Mouse (Mus musculus) megakaryocyte, adult 5-6 weeks (primary cell): ENCODE measurements around the gene Cpsf4. TPM values are rescaled to one million over a fixed set of nuclear protein-coding genes. Genes with fewer than 3 reads are reported as not detected.
"Not testable (repeated sequence)": the region's sequence is repeated elsewhere in the genome, so short reads cannot be mapped to it uniquely, and the experiment has no call there.

ENCODE experiments used
- ATAC-seq: 2 replicates; pipeline ENCODE4 v1.8.0; 2016; ENCODE audit warnings: mild to moderate bottlenecking, inconsistent platforms; ENCODE audit not compliant: poor library complexity, severe bottlenecking
- total RNA-seq, 2 experiments: library from RNA; stranded (forward) in 1 of 2; stranded (reverse) in 1 of 2; fragments of 153-499, 151-499 nt in 1 of 2; fragments of 221-1000, 200-1000 nt in 1 of 2; gene quantifications; 2 replicates each; pipeline versions ENCODE4 v1.2.3 to v1.2.4; 2015 to 2017

The Cpsf4 gene
- total RNA-seq, 2 experiments from 2014 or later: 17.0 to 34.0 TPM

DNA sequence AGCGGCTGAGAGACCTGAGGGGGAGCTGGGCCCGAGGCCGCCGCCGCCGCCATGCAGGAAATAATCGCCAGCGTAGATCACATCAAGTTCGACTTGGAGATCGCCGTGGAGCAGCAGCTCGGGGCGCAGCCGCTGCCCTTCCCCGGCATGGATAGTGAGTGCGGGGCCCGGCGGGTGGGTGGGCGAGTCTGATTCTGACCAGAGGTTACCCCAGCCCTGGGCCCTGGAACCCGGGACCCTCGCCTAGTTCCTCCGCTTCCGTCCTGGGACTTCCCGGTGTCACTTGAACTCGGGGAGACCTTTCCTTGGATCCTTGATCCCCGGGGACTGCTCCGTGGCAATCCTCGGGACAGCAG lies 271 bp downstream of the Cpsf4 start:
- no peak for ATAC-seq

DNA sequence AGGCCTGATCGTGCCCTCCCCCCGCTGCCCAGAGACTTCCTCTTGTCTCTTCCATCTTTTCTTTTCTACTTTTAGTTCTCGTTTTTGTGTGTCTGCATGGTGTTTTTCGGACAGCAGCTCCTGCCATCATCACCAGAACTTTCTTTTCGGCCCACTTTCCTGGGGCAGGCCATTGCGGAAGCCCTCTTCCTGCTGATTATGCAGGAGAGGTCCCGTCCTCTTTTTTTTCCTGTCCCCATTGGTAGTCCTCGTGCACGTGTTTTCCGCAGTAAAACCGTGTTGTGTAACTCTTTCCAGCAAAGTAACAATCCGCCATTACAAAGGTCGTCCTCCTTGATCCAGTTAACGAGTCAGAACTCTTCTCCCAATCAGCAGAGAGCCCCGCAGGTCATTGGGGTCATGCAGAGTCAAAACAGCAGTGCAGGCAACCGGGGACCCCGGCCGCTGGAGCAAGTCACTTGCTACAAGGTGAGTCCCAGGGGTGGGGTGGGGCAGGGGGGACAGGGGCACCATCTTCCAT lies 11.5 kb downstream of the Cpsf4 start:
- peak; percentile 34; the same call in 1 of the 2 replicates for ATAC-seq

DNA sequence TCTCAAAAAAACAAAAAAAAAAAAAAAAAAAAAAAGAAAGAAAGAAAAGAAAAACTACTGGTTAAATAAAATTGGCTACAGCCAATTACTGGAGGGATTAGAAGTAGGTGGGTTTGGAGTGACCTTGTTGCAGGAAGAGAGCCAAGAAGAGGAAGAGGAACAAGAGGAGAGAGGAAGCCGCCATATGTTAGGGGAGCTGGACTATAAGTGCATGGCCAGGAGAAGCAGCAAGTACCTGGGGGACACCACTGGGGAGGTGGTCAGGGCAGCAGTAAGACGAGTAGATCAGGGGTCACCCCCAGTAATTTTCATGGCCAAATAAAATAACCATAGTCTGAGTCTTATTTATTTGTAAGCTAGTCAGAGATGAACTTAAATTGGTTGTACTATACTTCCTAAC lies 18.2 kb downstream of the Cpsf4 start:
- 0 out of 2 replicates have a peak, but pooled peaks have one; percentile 28 for ATAC-seq

DNA sequence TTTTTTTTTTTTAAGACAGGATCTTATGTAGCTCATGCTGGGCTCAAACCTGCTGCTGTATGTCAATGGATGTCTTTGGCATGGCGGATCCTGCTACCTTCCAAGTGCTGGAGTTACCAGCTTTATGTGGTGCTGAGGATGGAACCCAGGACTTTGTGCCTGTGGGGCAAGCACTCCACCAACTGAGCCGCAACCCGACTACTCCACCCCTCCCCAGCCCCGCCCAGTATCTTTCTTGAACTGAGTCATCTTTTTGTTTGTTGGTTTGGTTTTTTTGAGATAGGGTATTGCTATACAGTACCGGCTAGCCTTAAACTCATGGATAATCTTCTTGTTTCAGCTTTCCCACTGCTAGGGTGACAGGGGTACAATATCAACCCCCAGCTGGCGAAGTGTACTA lies 22.4 kb downstream of the Cpsf4 start:
- ATAC-seq: no peak

DNA sequence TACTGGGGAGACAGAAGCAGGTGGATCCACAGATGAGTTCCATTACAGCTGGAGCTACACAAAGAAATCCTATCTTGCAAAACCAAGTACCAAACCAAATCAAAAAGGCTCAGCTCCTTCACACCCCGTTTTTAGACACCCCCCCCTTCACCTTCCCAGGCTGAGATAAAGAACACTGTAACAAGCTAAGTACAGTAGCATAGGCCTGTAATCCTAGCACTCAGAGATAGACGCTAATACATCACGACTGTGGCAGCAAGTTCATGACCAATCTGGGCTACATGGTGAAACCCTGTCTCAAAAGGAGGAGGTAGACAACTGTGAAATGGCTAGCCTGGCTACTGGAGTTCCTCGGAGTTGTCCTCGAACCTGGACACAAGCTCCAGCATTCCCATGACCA lies 23.4 kb downstream of the Cpsf4 start:
- no peak for ATAC-seq

DNA sequence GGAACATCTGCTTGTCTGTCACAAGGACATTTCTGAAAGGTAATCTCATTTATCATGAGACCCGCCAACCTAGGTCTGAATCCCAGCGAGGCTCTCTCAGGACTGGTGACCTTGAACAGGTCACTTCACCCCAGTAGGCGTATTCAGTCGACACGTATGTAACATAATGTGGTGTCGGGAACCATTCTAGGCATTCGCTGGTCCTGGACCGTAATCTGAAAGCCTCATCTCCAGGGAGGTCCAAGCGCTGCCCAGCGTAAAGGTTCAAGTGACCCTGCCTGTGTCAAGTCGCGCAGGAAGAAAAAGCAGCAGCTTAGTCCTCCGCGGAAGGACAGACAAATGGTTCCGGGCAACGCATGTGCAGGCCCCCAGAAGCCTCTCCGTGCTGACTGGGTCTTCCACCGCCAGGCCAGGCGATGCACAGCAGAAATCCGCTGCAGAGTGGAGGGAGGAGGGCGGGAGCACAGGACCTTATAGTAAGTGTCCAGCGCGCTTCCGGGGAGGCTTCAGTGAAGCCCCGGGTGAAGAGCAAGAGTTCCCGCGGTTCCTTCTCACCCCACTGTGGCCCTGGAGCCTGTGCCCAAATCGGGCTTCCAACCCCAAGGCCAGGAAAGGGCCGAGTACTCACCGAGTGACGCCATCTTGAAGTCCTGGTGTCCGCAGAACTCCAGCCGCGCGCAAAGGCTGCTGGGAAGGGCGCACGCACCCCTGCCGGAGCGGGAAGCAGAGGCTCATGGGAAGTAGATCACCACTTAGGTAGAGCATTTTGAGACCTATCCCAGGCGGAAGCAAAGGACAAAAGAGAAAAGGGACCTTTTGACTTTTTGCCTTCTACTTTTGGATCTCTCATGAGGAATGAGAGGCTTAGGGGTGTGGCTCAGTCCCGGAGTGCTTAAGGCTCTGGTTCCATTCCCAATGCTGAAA lies 24.1 kb downstream of the Cpsf4 start:
- peak; percentile 99 for ATAC-seq

DNA sequence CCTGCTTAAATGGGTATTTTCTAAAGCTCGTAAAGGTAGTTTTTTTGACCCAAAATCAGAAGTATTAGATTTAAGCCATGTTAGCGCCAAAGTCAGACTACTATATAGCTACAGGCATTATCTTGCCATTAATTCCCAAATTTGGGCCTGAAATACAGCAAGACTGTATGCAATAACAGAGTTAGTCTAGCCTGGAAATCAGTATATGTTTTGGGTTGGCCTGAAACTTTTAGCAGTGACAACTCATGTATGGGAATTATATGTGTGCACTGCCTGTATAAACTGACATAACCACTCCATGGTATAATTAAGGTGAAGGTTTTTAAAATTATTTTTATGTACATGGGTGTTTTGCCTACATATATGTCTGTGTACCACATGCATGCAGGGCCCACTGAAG lies 24.9 kb downstream of the Cpsf4 start, which contains the start of gene Atp5j2:
Atp5j2 (minus strand) TSS at position 101 of the 400 bp plus-strand sequence.
- ATAC-seq: no peak

DNA sequence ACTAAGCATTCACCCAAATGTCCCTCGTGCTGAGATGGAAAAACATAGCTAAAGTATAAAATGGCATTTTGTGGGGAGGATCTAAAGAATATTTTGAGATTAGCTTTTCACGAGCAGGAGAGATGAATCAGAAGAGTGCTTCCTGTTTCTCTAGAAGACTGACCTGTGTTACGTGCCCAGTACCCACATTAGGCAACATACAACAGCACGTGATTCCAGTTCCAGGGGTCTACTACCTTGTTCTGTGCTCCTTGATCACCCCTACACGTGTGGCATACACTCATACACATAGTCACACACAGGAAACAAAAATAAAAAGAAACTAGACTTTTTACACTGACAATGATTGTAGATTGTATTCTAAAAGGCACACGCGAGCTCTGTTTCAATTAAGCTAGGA lies 33.4 kb downstream of the Cpsf4 start:
- no peak for ATAC-seq

DNA sequence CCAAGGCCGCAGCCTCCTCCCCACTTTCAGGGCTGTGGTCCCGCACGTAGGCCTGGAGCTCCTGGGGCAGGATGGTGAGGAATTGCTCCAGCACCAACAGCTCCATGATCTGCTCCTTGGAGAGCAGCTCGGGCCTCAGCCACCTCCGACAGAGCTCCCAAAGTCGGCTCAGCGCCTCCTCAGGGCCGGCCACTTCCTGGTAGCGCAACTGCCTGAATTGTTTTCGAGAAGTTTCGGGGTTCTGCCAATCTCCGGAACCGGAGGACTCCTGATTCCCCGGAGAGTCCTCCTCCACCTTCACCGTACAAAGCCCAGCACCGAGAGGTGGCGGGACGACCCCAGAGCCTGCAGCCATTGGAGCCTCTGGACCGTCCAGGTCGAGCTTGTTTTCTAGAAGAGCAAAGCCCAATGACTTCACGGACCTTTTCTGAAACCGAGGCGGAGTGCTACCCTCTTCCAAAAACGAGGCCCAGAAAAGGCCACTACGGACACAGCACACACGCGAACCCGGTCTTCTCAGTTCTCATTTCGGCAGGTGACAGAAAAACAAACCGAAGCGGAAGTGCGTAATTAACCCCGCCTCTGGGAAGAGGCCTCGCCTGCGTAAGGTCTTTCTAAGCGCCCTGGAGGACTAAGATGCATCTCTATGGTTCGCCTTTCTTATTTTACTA lies 34.4 kb downstream of the Cpsf4 start, which contains the start of gene Zkscan14:
Zkscan14 (minus strand) TSS at position 548 of the 671 bp plus-strand sequence.
- ATAC-seq: peak; percentile 74

DNA sequence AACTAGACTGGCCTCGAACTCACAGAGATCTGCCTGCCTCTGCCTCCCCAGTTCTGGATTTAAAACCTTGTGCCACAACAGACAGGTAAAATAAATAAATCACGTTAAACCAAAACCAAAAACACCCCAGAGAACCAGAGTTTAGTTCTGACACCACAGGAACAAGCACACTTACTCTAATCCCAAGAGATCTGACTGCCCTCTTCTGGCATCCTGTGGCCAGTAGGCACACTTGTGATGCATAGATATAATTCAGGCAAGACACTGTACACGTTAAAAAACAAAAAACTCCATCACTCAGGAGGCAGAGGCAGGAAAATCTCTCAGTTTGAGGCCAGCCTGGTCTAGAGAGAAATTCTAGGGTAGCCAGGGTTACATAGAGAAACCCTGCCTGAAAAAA lies 35.4 kb downstream of the Cpsf4 start:
- no peak for ATAC-seq

DNA sequence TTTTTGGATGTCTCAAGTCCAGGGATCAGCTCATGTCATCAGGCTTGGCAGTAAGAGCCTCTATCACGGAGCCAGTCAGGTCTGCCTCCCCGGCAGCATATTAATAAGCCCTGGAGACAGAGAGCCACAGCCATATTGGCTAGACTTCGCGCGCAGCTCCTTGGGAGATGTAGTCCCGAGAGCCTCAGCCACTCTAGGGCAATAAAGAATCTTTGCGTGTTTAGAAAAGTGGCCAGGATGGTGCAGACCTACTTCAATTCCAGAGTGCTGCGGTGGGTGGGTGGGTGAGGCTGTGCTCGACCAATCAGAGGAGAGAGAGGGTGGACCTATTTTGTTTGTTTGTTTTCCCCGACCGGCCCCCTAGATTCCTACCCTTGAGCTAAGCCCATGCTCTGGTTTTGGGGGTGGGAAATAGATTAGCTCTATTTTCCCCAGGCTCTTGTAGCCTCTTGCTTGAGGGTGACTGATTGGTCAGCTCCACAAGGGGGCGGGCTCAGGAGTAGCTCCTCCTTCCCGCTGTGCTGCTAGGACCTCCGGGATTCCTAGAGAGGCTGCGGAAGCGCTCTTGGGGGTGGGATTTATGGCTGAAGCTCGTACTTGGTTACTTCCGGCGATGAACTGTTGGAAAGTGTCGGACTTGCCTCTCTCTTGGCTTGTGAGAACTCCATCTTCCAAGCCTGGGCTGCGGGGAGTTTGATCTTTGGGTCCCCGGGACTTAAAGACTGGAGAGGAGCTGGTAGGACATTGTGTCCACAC lies 37.1 kb downstream of the Cpsf4 start, which contains the start of gene Zkscan5:
Zkscan5 (plus strand) TSS at position 627 of the 756 bp plus-strand sequence.
- peak; percentile 80 for ATAC-seq

DNA sequence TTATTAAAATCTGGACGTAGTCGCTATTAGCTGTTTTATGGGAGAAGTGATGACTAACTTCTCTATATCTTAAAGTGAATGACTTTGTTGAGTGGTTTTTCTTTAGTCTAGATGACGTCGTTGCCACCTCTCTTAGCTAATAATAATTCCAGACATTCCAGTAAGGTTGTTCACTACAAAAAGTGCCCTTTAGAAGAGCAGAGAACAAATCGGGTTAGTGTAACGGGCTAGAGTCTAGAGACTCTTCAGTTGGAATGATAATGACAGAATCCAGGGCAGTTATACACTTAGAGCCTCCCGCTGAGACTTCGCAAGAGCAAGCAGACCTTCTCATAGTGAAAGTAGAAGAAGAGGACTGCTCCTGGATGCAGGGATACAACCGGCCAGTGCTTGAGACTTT lies 38.0 kb downstream of the Cpsf4 start:
- no peak for ATAC-seq

DNA sequence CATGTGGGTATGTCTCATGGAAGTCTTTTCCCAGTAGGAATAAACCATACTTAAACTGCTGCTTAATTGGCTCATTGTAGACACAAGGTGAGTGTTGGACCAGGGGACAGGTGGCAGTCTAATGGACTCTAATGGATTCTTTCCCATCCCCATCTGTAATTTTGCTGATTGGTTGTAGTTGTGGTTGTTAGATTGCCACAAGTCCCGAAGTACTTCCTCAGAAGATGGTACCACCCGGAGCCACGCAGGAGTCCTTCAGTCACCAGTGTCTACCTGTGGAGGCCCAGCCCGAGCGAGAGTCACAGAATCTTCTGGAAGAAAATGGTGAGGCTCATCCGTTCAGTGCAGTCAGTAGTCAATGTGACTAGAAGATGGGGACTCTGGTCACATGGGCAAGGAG lies 40.4 kb downstream of the Cpsf4 start:
- no peak for ATAC-seq

DNA sequence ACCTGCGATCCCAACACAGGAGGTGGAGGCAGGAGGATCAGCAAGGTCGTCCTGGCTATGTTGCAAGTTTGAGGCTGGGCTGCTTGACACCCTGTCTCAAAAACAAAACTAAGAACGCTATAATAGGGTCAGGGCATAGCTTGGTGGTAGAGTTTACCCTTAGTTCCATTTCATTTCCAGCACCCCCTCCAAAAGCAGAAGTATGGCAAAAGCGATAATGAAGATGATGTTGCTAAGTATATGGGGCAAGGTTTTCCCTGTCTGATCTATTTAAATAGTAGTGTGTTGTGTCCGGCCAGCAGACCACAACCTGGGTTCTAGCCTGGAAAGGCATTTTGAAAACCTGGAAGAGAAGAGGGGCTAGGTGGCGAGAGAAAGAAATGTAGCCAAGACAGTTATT lies 40.9 kb downstream of the Cpsf4 start:
- no peak for ATAC-seq

DNA sequence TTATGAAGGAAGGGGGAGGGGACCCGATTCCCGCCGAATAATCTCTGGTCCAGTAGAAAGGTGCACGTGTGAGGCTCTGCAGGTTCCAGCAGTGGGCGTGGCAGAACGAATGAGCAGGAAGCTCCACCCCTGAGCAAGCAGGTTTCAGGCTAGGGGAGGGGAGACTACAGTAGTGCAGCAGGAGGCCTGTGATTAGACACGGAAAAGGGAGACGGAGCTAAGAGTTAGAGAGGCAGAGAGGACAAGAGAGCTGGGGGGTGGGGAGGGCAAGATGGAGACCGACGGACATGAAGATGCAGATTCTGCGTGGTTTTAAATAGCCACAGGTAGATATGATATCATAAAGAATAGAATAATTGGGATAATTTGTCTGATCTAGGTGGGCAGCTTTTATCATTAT lies 41.4 kb downstream of the Cpsf4 start:
- ATAC-seq: not testable (repeated sequence)

DNA sequence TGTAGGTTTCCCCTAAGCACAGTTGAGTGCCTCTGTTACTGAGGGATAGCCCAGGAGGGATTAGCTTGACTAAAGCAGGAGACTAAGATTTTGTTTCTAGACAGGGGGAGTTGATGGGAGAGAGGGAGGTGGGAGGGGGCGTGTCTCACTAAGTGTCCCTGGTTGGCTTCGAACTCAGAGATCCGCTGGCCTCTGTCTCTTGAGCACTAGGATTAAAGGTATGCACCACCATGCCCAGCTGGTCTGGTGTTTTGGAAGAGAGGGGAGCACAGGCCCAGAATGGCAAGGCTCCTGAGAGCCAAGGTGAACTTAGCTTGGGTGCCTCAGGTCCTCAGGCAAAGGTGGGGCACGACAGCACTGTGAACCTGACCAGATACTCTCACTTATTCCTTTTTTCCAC lies 44.3 kb downstream of the Cpsf4 start:
- ATAC-seq: no peak

DNA sequence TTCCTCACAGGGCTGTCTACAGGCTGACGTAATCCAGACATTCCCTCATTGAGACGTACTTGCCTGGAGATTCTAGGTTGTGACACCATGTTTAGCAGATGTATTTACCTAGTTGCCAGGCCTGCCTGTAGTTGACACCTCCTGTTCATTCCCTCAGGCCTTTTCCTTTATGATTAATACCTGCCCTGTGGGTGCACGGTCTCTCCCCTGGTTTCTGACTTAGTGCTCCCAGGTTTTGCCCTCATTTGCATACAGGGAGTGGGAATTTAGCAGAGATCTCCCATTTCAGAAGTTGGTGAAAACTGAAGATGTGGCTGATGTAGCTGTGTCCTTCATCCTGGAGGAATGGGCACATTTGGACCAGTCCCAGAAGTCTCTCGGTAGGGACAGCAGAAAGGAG lies 45.2 kb downstream of the Cpsf4 start:
- ATAC-seq: no peak

DNA sequence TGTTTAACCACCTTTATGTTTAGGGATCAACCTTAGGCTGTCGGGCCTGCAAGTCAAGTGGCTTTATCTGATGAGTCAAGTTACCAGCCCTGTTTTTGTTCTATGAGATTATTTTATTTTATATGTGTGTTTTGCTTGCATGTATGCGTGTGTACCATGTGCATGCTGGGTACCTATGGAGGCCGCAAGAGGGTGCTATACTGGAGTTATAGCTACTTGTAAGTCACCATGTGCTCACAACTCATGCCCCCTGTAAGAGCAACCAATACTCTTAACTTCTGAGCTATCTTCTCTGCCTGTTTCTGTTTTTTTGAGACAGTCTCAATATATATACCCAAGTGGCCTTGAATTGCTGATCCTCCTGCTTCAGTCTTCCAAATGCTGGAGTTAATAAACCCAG lies 46.5 kb downstream of the Cpsf4 start:
- no peak for ATAC-seq

DNA sequence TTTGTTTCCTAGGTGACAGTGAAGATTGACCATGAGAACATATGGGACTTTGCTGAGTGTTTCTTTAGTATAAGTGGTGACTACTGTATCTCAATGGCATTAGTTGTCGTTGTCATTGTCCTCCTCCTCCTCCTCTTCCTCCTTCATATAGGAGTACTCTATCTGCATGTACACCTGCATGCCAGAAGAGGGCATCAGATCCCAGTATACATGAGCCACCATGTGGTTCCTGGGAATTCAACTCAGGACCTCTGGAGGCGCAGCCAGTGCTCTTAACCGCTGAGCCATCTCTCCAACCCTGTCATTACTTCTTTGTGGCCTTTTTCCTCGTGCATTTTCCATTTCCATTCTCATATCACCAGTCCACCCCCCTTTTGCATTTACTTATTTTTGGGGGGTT lies 47.7 kb downstream of the Cpsf4 start:
- ATAC-seq: no peak

DNA sequence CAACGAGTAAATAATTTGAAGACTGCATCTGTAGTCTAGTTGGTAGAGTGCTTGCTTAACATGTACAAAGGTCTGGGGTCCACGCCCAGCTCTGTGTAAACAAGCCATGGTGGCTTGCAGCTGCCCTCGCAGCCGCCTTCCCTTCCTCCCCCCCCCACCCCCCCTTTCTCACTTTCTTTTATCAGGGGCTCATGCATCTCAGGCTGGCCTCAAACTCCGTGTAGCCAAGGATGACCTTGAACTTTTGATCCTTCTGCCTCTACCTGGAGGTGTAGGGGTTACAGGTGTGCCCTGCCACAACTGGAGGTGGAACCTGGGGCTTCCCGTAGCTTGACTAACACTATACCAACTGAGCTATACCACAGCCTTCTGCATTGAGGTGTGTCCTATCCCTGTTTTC lies 50.7 kb downstream of the Cpsf4 start:
- no peak for ATAC-seq

DNA sequence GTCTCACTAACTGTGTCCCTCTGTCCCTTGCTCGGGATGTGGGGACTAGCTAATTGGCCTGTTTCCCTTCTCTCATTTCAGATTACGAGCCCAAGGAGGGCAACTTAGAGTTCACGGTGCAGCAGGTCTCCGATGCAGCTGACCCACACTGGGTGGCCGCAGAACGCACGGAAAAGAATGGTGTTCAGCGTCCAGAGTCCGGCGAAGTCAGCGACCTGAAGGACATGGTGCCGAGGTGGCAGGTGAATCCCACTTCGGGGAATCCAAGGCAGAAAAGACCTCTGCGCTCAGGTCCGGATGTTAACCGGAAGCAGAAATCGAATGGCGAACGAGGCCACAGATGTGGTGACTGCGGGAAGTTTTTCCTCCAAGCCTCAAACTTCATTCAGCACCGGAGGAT lies 51.2 kb downstream of the Cpsf4 start:
- ATAC-seq: no peak
